Mouse (Mus musculus): ENCODE measurements around the gene Orm2. TPM values are rescaled to one million over a fixed set of nuclear protein-coding genes. Genes with fewer than 3 reads are reported as not detected.
A peak's percentile ranks its signal among the peaks of the same experiment; 100 is the strongest.

The Orm2 gene
- polyA plus RNA-seq, 1 experiment from 2014 or later: not detected

DNA sequence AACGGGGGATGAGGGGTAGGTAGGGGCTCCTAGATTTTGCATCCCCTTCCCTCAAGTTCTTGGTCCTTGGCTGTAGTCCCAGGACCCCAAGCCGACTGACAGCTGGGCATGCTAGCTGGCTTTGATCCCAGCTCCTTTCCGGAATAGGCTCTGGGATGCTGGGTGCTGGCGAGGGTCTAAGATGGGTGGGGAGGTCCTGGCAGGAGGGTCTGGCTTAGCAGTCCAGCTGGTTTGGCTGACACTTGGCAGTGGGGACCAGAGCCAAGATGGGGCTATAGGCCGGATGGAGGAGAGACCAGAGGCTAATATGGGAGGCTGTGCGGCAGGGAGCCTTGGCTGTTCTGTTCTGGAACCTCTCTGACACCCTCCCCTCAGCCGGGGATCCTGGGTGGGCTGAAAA, 46.0 kb downstream of the Orm2 start:
- peaks cover 8% of the 10 kb centered on the region for H3K4me1 ChIP-seq (ENCODE audit: control insufficient read depth, insufficient read depth, low read length)
- H3K27ac ChIP-seq (ENCODE audit: low read depth, low read length): no peak overlapping the region
- ATAC-seq (ENCODE audit: insufficient read depth, low FRiP score, low TSS enrichment) (no peak), DNase-seq (ENCODE audit: low spot score) (no peak)
- no peak overlapping the region for H3K4me3 ChIP-seq (ENCODE audit: low read depth, low read length)
- WGBS: 72% methylated on average over 7 of the region's 7 CpGs
- H3K9me3 ChIP-seq (ENCODE audit: control insufficient read depth, low read length): no peaks in the 10 kb centered on the region
- no peak overlapping the region for H3K9ac ChIP-seq (ENCODE audit: low read length)
- H3K27me3 ChIP-seq (ENCODE audit: control insufficient read depth, insufficient read depth, low read length): peaks cover 2% of the 10 kb centered on the region; the same call in 1 of the 2 replicates
- H3K36me3 ChIP-seq (ENCODE audit: control insufficient read depth, insufficient read depth, low read length): no peaks in the 10 kb centered on the region
- H3K4me2 ChIP-seq (ENCODE audit: low read depth): no peak overlapping the region

DNA sequence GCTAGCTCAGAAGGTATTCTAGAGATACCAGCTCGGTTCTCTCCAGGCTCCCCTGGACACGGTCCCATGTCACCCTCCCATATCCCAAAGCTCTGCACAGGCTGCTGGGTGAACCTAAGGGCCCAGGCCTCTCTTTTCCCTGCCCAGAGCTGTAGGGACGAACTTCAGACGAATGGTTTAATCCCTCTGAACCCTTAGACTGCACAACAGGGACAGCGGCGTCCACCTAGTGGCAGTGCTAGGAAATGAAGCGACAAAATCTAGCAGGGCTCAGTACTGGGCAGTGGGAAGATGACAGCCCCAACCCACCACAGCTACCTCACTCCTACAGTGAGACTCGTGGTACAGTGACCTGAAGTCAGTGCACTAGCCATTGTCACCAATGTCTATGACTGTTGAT, 46.4 kb downstream of the Orm2 start:
- Histone ChIP-seq H3K4me3 (ENCODE audit: low read depth, low read length) (no peak overlapping the region; the same call in 1 of the 2 replicates), H3K9me3 (ENCODE audit: control insufficient read depth, low read length) (no peaks in the 10 kb centered on the region), H3K4me1 (ENCODE audit: control insufficient read depth, insufficient read depth, low read length) (peaks cover 8% of the 10 kb centered on the region), H3K4me2 (ENCODE audit: low read depth) (no peak overlapping the region), H3K9ac (ENCODE audit: low read length) (no peak overlapping the region), H3K36me3 (ENCODE audit: control insufficient read depth, insufficient read depth, low read length) (no peaks in the 10 kb centered on the region), H3K27ac (ENCODE audit: low read depth, low read length) (no peak overlapping the region), H3K27me3 (ENCODE audit: control insufficient read depth, insufficient read depth, low read length) (peaks cover 2% of the 10 kb centered on the region; the same call in 1 of the 2 replicates)
- ATAC-seq (ENCODE audit: insufficient read depth, low FRiP score, low TSS enrichment) (peak; percentile 45), DNase-seq (ENCODE audit: low spot score) (peak; percentile 65)
- 11% methylated on average over 8 of the region's 8 CpGs for WGBS

- H3K27ac ChIP-seq (ENCODE audit: low read depth, low read length): no peak overlapping the region
- H3K4me2 ChIP-seq (ENCODE audit: low read depth): peak overlapping the region; percentile 85
- 6% methylated on average over 18 of the region's 18 CpGs for WGBS
- peaks cover 2% of the 10 kb centered on the region; the same call in 1 of the 2 replicates for H3K27me3 ChIP-seq (ENCODE audit: control insufficient read depth, insufficient read depth, low read length)
- no peaks in the 10 kb centered on the region for H3K36me3 ChIP-seq (ENCODE audit: control insufficient read depth, insufficient read depth, low read length)
- peak overlapping the region; percentile 64 for H3K4me3 ChIP-seq (ENCODE audit: low read depth, low read length)
- H3K9ac ChIP-seq (ENCODE audit: low read length): peak overlapping the region; percentile 65
- ATAC-seq (ENCODE audit: insufficient read depth, low FRiP score, low TSS enrichment) (no peak), DNase-seq (ENCODE audit: low spot score) (peak; percentile 48)
- no peaks in the 10 kb centered on the region for H3K9me3 ChIP-seq (ENCODE audit: control insufficient read depth, low read length)
- H3K4me1 ChIP-seq (ENCODE audit: control insufficient read depth, insufficient read depth, low read length): peaks cover 8% of the 10 kb centered on the region
Observed at GRCm38 (mm10) chr4:63409317-63409907, 47.2 kb downstream of the Orm2 start.

DNA sequence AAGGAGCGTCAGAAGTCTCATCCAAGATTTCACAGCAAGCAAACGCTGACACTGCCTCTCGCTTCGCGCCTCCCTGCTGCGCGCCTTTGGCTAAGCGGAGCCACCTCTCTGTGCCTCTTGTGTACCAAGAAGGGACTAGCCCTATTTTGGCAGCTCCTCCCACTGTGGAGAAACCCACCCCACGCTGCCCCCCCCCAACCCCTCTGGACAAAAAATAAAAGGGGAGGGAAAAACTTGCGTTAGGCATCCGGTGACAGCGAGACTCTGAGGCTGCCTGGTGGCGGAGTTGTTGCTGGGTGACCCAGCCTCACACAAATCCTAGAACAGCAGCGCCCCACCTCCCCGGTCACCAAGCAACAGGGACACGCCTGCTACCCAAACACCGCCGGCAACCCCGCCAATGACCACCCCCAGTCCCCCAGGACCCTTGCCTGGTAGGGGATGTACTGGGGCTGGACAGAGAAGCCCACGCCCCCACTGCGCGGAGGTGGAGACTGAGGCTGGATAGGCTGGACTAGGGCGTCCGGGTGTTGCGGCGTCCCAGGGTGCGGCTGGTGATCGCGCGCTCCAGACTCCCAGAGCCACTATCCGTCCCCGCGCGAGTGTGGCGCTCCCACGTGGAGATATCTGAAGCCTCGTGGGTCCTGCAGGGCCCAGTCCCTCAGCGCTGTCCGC, 47.8 kb downstream of the Orm2 start:
- no peaks in the 10 kb centered on the region for H3K9me3 ChIP-seq (ENCODE audit: control insufficient read depth, low read length)
- no peaks in the 10 kb centered on the region for H3K36me3 ChIP-seq (ENCODE audit: control insufficient read depth, insufficient read depth, low read length)
- peaks cover 2% of the 10 kb centered on the region; the same call in 1 of the 2 replicates for H3K27me3 ChIP-seq (ENCODE audit: control insufficient read depth, insufficient read depth, low read length)
- H3K4me1 ChIP-seq (ENCODE audit: control insufficient read depth, insufficient read depth, low read length): peaks cover 8% of the 10 kb centered on the region
- ATAC-seq (ENCODE audit: insufficient read depth, low FRiP score, low TSS enrichment): peak; percentile 81
- peak overlapping the region; percentile 39; the same call in 1 of the 2 replicates for H3K27ac ChIP-seq (ENCODE audit: low read depth, low read length)
- peak overlapping the region; percentile 64 for H3K4me3 ChIP-seq (ENCODE audit: low read depth, low read length)
- DNase-seq (ENCODE audit: low spot score): peak; percentile 77
- H3K9ac ChIP-seq (ENCODE audit: low read length): peak overlapping the region; percentile 65
- WGBS: under 1% methylated on average over 39 of the region's 39 CpGs
- H3K4me2 ChIP-seq (ENCODE audit: low read depth): peak overlapping the region; percentile 85

DNA sequence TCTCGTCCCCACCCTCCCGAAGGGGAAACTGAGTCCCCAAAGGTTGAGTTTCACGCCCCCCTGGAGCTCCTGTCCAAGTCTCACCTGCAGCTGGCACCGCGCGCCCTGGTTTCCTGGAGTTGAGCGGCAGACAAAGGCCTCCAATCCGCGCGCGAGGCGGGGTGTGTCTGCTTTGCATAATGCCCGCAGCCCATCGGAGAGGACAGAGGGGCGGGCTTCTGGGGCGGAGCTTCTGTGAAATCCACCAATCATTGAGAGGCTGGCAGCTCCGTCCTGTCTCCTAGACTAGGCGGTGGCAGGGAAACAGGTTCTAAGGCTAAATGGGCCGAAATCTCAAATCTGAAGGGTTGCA, 48.3 kb downstream of the Orm2 start:
- peak; percentile 90 for ATAC-seq (ENCODE audit: insufficient read depth, low FRiP score, low TSS enrichment)
- Histone ChIP-seq H3K36me3 (ENCODE audit: control insufficient read depth, insufficient read depth, low read length) (no peaks in the 10 kb centered on the region), H3K27ac (ENCODE audit: low read depth, low read length) (peak overlapping the region; percentile 39; the same call in 1 of the 2 replicates), H3K4me1 (ENCODE audit: control insufficient read depth, insufficient read depth, low read length) (peaks cover 8% of the 10 kb centered on the region), H3K9me3 (ENCODE audit: control insufficient read depth, low read length) (no peaks in the 10 kb centered on the region), H3K4me2 (ENCODE audit: low read depth) (peak overlapping the region; percentile 85), H3K9ac (ENCODE audit: low read length) (peak overlapping the region; percentile 65), H3K4me3 (ENCODE audit: low read depth, low read length) (peak overlapping the region; percentile 64), H3K27me3 (ENCODE audit: control insufficient read depth, insufficient read depth, low read length) (peaks cover 2% of the 10 kb centered on the region; the same call in 1 of the 2 replicates)
- WGBS: 0% methylated on average over 19 of the region's 19 CpGs
- DNase-seq (ENCODE audit: low spot score): peak; percentile 97

GRCm38 (mm10) chr4:63411222-63411621, 49.0 kb downstream of the Orm2 start:
- H3K4me1 ChIP-seq (ENCODE audit: control insufficient read depth, insufficient read depth, low read length): peaks cover 8% of the 10 kb centered on the region
- H3K27ac ChIP-seq (ENCODE audit: low read depth, low read length): no peak overlapping the region
- ATAC-seq (ENCODE audit: insufficient read depth, low FRiP score, low TSS enrichment) (no peak), DNase-seq (ENCODE audit: low spot score) (no peak)
- no peak overlapping the region for H3K4me2 ChIP-seq (ENCODE audit: low read depth)
- H3K27me3 ChIP-seq (ENCODE audit: control insufficient read depth, insufficient read depth, low read length): peaks cover 2% of the 10 kb centered on the region; the same call in 1 of the 2 replicates
- H3K4me3 ChIP-seq (ENCODE audit: low read depth, low read length): no peak overlapping the region
- no peak overlapping the region for H3K9ac ChIP-seq (ENCODE audit: low read length)
- H3K9me3 ChIP-seq (ENCODE audit: control insufficient read depth, low read length): no peaks in the 10 kb centered on the region
- 58% methylated on average over 5 of the region's 5 CpGs for WGBS
- H3K36me3 ChIP-seq (ENCODE audit: control insufficient read depth, insufficient read depth, low read length): no peaks in the 10 kb centered on the region

DNA sequence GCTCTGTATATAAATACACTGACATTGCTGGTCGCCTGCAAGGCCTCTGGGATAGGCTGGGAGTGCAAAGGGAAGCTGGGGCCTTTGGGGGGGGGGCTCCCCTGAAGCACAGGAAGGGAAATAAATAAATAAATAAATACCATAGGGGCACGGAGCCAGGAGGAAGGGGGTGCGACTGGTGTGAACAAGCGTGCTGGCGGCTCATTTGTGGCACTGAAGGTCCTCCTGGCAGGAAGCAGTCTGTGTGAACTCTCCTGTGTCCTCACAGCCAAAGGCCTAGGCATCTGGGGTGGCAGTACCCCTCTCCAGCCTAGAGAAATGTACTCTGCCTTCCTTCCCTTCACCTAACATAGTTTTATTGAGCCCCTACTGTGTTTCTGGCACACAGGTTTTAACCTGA, 52.7 kb downstream of the Orm2 start:
- no peak overlapping the region for H3K9ac ChIP-seq (ENCODE audit: low read length)
- H3K4me3 ChIP-seq (ENCODE audit: low read depth, low read length): no peak overlapping the region
- no peaks in the 10 kb centered on the region for H3K36me3 ChIP-seq (ENCODE audit: control insufficient read depth, insufficient read depth, low read length)
- H3K27ac ChIP-seq (ENCODE audit: low read depth, low read length): no peak overlapping the region
- no peak for DNase-seq (ENCODE audit: low spot score)
- H3K27me3 ChIP-seq (ENCODE audit: control insufficient read depth, insufficient read depth, low read length): no peaks in the 10 kb centered on the region
- 88% methylated on average over 5 of the region's 5 CpGs for WGBS
- H3K9me3 ChIP-seq (ENCODE audit: control insufficient read depth, low read length): no peaks in the 10 kb centered on the region
- H3K4me1 ChIP-seq (ENCODE audit: control insufficient read depth, insufficient read depth, low read length): peaks cover 4% of the 10 kb centered on the region; the same call in 1 of the 2 replicates
- no peak overlapping the region for H3K4me2 ChIP-seq (ENCODE audit: low read depth)
- ATAC-seq (ENCODE audit: insufficient read depth, low FRiP score, low TSS enrichment): no peak

Data from neural tube, embryonic 11.5 days (tissue).